Mouse (Mus musculus): ENCODE measurements around the gene N4bp2.

N4bp2 gene

DNA sequence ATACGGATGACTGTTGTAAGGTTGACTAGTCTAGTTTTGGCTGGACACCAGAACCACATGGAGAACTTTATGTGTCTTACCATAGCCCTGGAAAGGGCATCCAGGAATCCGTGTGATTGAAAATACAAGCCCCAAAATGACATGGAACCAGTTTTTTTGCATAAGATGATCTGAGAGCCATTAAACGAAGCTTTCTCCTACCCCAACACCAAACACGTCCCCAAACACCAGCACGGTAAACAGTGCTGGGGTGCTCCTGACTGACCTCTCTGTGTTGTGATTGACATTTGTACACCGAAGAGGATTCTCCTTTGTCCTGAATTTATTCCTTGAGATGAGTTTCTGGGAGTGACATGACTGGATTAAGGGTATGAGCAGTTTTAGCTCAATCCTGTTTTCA, 103.3 kb downstream of the N4bp2 start:
- no peak for DNase-seq

DNA sequence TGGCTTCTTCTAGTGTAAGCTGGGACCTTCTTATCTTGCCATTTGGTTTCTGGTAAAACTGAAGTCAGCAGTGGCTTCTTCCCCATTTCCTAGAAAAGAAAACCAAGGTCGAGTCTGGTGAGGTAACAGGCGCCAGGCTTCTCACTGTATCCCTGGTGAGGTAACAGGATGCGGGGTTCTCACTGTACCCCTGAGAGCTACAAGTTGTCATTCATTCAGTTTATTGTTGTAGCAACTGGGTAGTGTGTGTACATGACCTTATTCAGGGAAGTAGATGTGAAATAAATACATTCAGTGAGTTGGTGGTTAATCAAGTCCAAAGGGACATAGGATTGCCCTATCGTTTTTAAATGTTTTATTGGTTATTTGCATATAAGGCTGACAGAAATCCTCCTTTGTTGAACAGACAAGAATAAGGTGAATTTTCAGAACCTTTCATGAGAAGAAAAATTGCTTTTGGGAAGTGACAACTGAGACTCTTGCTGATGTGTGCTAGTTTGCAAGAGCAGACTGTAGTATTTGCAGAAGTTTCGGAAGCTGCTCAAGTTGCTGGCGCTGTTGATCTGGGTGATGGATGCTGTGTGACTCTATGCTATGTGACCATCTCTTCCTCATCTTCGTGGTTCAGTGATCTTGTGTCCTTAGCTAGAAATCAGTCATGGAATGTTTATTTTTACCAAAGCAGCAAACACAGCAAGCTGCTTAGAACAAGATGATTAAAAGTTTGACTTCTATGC, 104.2 kb downstream of the N4bp2 start:
- no peak for DNase-seq

DNA sequence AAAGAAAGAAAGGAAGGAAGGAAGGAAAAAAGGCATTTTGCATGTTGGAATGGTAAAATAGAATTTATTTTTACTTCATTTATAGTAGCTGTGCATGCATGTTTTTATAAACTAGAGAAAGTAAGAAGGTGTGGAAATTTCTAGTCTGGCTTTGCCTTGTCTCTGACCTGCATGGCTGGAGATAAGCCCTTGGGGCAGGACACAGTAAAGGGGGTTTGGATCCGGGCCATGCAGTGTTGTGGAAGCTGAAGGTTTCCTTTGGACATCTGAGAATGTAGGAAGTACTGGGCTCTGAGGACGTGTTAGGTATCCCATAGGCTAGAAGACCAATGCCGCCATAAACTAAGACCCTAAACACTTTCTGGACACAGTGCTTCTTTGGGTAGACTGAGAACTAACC, 105.1 kb downstream of the N4bp2 start:
- no peak for DNase-seq

DNA sequence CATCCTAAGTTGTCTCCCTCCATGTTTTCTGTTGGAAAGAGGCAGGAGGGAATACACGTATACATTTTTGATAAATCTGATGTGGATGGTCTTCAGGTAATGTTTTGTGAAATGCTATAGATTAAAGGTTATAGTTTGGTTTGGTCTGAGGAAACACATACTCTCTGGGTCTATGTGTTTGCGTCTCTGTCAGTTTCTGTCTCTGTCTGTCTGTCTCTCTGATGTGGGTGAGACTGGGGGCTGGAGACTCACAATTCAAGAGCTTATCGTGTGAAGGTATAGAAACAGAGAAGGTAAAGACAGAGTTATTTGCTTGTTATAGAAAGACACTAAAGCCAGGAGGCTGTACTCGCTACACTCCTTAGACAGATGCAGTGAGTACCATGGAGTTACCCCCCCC, 106.3 kb downstream of the N4bp2 start:
- DNase-seq, result no peak

DNA sequence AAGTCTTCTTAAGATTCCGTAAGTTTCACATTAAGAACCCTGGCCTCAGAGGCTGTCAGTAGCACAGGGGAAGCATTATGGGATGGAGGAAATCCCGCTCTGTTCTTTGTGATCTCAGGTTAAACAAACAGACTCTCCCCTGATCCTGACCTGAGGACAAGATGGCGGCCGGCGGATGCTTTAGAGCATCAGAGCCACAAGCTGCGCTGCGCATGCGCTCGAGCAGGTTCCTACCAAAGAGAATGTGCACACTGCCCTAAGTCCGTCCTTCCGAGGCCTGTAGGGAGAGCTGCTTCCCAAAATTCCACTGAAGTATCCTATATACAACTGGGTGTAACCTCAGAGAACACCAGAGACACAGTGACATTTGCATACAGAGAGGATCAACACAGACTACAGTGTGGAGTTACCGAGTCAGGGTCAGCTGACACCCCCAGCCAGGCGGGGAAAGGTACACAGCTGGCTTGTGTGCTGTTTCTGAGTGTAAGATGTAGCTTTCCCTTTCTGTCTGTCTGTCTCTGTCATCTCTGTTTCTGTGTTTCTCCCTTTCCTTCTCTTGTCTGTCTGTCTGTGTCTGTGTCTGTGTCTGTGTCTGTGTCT, 108.1 kb downstream of the N4bp2 start:
- DNase-seq, result no peak

DNA sequence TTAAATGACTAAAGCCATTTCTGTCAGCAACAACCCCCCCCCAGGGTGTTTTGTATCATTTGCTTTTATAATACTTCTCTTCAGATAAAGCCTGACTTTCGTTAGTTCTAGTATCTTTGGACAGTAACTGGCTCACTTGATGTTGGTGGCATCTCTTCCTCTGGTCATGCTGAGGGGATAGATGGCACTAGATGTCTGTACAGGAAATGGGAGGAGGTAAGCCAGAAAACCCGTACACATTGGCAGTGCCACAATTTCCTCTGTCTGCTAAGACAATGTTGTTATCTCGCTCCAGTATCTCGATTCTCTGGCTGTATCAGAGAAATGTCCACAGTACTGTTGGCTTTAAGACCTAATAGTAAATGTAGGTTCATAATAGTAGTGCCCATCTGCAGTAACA, 109.9 kb downstream of the N4bp2 start:
- no peak for DNase-seq

DNA sequence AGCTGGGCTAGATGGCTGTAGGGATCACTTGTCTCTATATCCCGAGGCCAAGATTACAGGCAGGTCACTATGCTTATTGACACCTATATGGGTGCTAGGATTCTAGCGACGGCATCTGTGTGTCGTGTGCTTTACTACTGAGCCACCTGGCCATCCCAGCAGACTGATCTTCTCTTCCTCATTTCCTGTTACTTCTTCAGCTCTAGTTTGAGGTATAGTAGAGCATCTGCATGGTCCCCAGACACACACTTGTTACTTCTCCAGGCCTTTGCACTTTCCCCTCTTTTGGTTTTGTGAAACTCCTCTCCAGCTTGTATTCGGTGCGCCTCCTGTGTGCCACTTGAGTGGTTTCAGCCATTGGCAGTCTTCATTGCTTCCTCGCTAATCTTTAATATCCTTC, 111.9 kb downstream of the N4bp2 start:
- DNase-seq, result no peak

DNA sequence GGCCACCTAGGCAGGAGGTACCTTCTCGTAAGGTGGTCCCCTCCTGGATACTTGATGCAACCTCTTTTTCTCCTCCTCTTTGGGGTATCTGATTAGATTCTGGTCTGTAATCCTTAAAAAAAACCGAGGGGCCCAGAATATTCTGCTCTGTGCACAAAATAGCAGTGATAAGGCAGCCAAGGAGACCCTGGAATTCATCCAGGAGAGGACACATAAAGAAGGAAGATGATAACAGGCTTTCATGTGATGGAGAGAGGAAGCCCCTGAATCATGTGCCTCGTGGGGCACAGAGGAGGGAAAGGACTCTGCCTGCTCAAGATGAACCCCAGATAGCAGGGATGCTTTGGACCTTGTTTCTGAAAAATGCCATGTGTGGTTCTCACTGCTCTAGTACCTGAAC, 115.0 kb downstream of the N4bp2 start:
- no peak for DNase-seq

Data from kidney, adult 18-20 months (tissue).